Mouse (Mus musculus): Measurements from ENCODE around the gene Cars2. TPM values are rescaled to one million over a fixed set of nuclear protein-coding genes. Genes with fewer than 3 reads are reported as not detected.
A peak's percentile ranks its signal among the peaks of the same experiment; 100 is the strongest.
"Not testable (repeated sequence)": the region's sequence is repeated elsewhere in the genome, so short reads cannot be mapped to it uniquely, and the experiment has no call there.

Gene Cars2
- total RNA-seq, 2 experiments from 2014 or later = 22.3 to 24.8 TPM

DNA sequence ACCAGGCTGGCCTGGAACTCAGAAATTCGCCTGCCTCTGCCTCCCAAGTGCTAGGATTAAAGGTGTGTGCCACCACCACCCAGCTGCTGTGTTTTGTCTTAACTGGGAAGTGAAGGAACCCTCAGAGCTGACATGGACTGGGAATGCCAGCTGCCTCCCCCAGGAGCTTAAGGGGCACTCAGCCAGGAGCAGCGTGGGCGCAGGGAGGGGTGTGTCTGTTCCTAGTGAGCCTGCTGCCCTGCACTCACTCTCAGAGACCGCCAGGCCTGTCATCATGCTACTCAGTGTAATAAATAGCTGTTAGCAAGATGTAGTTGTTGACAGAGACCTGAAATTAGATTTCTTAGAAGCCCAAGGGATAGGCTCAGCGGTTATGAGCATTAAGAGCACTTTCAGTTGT, 39.6 kb downstream of the Cars2 start:
- no peak for DNase-seq

DNA sequence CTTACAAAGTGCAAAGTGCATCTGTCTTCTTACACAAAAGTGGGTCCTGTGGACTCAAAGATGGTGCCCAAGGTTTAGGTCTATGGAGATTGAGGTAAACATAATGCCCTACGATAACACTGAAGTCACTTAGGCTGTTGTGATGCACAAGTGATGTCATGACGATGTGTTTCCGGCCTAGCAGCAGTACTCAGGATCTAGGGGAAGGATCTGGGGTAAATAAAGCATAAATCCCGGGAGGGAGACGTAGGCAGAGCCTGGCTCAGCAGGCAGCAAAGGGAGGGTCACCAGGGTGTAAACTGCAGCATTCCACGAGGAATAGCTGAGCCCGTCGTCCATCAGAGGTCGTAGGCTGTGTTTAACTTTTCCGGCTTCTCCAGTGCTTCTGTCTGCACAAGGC, 41.7 kb downstream of the Cars2 start:
- DNase-seq = no peak

DNA sequence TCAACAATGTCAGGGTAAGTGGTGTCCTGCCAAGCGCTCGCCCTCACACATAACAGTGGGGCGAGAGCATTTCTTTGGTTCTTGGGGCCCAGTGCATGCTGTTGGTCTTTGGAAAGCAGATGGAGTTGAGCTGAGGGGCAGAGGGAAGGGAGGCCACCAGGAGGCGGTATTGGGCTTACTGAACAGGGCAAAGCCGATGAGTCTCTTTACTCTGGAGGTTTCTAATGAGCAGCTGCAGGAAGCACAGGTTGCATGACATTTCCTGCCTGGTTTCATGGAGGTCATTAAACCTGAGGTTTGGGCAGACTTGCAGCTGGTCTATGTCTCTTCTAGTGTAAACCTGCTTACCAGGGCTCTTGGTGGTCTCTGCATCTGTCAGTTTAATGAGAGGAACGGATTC, 43.8 kb downstream of the Cars2 start:
- DNase-seq = peak in 1 of 2 experiments; percentile 27

DNA sequence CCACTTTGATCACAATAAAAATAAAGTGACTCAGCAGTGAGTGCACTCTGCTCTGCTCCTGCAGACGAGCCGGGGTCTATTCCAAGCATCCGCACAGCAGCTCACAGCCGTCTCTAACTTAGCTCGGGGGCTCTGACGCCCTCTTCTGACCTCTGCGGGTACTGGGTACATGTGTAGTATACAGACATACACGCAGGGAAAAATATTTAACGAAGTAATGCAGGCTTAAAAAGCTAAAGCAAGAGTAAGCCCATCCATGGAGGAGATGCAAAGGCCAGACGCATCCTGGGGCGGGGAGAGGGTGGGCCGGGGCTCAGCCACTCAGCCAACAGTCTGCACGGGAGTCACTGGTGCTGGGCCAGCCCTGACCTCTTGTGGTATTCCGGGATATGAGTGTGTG, 44.5 kb downstream of the Cars2 start:
- no peak for DNase-seq

DNA sequence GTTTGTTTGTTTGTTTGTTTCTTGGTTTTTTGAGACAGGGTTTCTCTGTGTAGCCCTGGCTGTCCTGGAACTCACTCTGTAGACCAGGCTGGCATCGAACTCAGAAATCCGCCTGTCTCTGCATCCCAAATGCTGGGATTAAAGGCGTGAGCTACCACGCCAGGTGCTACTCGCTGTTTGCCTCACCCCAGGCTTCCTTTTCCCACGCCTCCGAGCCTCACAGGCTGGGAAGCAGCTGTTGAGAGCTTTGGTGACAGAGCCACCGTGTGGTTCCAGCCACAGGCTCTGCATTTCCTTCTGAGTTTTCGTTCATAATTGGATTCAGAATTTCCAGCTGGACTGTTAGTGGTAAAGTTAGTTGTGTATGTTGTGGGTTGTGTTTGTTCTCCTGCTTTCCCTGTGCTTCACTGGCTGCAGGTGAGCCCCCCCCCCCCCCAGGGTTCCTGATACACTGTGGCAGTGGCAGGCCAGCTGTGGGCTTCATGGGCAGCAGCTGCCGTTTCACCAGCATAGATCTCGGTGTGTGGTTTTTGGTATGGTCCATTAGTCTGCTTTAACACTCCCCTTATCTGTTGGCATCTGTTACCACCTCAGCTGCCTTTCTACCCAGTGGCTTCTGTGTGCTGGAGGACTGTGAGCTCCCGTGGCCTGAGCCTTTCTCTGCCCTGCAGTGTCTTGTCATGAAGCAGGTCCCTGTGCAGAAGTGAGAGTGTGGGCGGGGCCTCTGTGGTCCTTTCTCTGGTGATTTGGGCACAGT, 46.9 kb downstream of the Cars2 start:
- DNase-seq = no peak

DNA sequence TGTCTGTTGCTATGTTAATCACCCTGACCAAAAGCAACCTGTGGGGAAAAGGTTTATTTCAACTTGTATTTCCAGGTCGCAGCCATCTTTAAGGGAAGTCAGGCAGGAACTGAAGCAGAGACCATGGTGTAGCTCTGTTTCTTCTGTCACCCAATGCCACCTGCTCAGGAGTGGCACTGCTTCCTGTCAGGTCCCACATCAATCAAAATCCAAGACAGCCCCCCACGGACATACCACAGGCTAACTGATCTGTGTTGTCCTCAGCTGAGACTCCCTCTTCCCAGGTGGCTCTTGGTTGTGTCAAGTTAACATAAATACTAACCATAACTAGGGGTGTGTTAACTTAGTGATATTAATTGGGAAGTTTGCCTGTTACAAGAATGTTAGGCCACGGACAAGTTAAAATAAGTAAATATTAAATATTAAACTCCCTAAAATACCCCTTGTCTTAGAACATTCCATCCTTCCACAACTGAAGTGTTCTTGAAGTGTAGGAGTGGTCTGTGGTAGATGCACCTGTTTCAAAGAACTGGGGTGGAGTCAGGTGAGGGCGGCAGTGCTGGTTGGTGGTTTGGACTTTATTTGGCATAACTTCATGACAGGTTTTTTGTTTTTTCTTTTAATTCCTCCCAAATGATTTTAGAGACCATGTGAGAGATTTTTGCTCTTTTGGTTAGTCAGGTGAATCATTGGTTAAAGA, 51.6 kb downstream of the Cars2 start:
- DNase-seq = no peak

DNA sequence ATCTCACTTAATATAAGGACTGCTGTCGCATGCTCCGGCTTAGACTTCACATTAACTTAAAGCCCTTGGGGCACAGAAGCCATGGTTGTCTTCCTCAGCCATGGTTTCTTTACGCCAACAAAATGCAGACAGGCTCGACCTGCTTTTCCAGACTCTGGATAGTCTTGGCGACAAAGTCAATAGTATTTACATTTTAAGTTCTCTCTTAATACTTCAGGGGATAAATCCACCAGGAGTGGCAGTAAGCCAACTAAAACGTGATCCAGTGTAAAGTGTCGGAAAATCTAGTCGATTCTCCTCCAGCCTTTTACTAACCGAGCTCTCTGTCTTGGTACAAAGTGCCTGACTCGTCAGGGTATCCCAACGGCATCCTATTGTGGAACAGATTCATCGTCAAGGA, 52.3 kb downstream of the Cars2 start:
- DNase-seq = no peak

DNA sequence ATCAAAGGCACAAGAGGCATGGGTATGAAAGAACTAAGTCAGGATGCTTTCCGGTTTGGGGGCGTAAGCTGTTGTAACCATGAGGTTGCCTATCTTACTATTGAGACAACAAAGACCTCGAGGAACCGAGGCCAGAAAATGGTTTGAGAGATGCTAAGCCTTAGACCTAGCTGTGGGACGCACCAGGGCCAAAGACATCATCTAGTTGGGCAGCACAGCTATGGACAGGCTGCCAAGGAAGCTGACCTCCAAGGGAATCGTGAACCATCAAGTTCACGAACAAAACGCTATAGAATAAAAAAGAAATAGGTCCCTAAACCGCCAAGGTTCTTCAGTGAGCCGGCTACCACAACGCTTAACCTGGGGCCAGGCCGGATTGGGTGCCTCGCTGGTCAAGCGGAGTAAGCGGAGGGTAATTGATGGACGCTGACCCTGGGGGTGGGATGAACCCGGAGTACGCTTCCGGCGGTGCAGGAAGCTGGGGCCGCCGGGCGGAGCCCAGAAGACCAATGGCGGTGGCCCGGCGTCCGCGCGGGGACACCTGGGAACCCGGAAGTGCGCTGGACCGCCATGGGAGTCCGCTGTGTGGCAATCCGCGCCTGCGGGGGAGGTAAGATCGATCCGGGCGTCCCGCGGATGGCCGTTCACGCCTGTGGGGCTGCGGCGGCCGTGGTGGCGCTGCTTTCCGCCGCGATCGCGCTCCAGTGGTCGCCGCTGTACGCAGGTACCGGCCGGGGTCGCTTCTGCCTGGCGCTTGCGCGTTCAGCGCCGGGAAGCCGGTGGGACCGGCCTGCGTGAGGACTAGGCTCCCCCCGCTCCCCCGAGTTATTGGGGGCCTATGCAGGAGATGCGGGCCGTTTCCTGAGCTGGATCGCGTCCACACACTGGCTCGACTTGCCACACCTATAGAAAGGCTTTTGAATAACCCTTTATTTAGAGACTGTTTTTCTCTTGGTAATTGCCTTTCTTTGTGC, 53.3 kb downstream of the Cars2 start, which contains the start of gene Naxd:
Gene Naxd (plus strand): TSS at position 490 of the 974 bp plus-strand sequence.
- peak; percentile 88 to 89 for DNase-seq

DNA sequence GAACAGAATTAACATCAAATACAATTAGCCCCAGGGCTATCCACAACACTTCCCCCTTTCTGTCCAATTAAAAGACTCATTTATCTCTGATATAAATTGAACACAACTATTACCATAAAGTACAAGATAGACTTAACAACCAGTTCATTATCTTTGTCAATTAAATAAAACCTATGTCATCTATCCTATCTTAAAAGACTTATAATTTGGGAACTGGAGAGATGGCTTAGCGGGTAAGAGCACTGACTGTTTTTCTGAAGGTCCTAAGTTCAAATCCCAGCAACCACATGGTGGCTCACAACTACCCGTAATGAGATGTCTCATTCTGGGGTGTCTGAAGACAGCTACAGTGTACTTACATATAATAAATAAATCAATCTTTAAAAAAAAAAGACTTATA, 58.2 kb downstream of the Cars2 start:
- DNase-seq = not testable (repeated sequence)

DNA sequence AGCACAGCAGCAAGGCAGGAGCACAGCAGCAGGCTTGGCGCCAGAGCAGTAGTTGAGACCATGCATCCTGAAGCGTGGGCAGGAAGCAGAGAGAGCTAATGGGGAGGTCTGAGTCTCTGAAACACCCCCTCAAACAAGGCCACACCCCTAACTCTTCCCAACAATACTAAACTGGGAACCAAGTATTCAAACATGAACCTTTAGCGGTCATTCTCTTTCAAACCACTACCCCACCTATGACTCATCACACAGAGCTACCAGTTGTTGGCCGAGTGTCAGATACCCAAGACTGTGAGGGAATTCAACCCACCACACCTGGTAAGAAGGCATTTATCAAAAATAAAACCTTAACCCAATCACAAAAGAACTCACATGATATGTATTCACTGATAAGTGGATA, 63.4 kb downstream of the Cars2 start:
- DNase-seq = no peak

DNA sequence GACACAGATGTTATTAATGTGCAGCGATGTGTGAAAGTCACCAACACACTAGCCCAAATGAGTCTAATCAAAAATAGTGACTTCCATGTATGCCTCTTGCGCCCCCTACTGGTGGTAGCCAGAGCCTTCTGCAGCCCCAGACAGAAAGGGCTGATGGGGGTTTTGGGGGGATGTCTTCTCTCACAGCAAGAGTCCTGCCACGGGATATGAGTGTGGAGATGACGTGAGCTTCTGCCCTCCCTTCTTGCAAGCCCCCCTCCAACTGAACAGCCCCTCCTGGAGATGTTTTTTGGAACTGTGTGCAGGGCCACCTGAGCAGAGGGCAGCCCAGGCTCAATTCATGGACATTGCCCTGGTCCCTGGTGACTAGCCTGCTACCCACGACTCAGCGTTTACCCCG, 64.4 kb downstream of the Cars2 start:
- DNase-seq = peak; percentile 37 to 62

DNA sequence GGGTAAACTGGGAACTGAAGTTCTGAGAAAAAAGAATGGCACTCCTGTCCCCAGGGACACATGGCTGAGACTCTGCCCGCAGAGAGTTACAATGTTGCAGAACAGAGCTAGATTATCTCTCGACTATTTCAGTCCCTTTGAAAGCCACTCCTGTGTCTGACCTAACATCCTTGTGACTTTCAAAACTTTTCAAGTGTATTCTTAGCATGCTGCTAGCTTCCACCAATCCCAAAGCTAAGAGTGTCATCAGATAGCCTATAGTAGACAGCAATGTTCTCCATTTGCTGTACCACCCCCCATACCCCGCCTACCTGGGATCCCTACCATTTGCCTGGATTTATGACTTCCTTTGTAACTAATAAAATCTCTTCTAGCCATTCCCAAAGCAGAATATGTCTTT, 68.0 kb downstream of the Cars2 start:
- no peak for DNase-seq

DNA sequence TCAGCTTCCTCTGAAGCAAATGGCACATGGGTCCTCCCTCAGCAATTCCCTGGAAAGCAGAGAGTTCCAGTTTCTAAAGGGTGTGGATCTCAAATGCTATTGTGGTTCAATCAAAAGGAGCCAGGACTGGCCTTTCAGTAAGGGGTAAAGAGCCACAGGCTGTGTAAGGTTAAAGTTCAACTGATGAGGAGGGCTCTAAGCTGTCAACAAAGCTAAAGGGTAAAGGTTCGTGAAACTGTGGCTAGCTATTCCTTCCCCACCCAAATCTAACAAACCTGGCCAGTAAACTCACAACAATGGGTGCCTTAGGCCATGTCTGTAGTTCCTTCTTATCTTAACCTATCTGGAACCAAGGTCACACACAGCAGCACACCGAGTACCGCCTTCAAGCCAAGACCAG, 68.7 kb downstream of the Cars2 start:
- DNase-seq = no peak

DNA sequence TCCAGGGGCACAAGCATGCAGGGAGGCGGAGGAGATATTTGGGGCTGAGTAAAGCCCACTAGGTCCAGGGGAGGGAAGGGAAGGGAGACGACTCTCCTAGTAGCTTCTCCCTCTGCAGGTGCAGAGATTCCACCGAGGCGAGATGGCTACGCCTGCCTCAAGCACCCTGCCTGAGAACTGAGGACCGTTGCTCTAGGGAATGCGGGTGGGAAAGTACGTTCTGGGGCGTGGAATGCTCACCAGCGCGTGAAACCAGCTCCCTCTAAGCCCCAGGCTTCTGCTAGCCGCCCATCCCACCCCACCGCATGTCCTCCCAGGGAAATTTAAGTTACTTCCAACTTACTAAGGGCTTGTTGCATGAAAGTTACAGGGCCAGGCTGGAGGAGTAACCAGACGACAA, 71.0 kb downstream of the Cars2 start:
- no peak for DNase-seq

DNA sequence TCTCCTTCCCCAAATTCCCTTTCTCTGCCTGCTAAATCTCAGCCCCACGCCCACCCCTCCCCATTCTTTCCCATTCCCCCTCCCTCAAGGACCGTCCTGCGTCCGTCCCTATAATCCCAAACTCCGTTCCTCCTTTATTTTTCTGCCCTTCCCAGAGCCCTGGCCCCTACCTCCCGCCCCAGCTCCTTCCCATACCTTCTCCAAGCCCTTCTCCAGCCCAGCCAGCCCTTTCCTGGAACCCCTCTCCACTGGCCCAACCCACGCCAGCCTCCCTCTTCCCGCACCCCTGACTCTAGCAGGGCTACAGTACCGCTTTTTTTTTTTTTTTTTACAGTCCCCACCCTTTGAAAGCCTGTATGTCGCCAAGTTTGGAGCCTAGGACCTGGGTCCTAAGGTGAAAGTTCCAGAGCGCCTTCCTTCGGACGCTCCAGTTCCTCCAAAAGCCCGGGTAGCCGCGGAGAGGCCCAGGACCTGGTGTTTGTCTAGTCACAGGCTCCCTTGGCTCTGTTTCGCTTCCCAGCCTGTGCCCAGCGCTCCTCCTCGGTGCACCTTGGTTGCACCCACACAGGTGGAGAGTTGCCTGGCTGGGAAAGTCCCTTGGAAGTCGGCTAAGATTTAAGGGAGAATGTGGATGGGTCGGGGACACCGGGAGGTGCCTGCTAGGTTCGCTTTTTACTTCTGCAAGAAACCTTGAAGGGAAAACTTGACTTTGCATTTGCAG, 71.6 kb downstream of the Cars2 start:
- DNase-seq = no peak

DNA sequence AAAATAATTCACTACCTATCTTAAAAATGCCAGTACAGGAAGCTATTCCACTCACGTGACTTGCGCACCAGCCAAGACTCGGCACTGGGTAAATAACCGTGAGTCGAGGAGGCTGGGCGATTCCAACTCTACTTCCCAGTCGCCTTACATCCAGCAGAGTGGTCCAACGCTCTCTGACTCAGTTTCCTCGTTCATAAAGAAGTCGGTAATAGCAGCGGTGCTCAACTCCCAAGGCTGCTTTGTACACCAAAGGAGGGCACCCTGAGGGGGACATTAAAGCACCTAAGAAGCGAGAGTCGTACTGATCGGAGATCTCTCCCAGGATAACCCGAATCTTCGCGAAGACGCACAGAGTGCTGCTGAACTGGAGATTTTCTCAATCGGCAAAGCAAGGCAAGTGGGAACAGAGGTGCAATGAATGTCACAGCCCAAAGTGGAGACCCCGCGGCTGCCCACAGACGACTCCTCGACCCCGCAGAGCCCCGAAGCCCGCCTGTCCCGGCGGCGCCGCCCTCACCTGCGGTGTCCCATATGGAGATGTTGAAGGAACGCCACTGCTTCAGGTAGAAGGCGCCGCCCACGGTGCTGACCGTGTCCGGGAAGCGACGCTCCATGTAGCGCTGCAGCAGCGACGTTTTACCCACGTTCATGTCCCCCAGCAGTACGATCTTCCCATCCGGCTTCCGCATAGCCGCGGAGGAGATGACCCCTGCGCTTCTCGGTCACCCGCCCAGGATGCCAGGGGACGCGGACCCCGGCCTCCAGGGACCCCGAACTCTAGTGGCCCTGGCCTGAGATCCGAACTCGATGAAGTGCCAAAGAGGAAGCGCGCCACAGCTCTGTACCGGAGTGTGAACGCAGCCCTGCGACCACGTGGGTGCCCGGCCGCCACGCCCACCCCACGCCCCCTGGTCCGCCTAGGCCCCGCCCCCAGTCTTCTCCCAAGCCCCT, 72.5 kb downstream of the Cars2 start, which contains the start of gene Rab20:
Gene Rab20 (minus strand): TSS at position 900 of the 951 bp plus-strand sequence.
- DNase-seq = peak in 1 of 2 experiments; percentile 12

DNA sequence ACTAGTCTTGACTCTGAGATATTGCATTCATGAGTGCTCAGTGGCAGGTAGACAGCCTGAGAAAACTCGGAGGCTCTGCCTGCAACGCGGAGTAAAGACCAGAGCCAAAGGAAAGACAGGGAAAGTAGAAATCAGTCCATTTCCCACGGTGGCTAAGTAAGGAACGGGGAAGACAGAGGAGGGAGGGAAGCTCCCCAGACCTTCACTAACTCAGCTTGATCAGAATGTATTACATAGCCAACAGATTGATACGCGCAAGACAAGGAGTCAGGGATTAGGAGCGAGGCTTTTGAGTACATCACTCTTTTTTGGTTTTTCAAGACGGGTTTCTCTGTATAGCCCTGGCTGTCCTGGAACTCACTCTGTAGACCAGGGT, 73.4 kb downstream of the Cars2 start:
- no peak for DNase-seq

DNA sequence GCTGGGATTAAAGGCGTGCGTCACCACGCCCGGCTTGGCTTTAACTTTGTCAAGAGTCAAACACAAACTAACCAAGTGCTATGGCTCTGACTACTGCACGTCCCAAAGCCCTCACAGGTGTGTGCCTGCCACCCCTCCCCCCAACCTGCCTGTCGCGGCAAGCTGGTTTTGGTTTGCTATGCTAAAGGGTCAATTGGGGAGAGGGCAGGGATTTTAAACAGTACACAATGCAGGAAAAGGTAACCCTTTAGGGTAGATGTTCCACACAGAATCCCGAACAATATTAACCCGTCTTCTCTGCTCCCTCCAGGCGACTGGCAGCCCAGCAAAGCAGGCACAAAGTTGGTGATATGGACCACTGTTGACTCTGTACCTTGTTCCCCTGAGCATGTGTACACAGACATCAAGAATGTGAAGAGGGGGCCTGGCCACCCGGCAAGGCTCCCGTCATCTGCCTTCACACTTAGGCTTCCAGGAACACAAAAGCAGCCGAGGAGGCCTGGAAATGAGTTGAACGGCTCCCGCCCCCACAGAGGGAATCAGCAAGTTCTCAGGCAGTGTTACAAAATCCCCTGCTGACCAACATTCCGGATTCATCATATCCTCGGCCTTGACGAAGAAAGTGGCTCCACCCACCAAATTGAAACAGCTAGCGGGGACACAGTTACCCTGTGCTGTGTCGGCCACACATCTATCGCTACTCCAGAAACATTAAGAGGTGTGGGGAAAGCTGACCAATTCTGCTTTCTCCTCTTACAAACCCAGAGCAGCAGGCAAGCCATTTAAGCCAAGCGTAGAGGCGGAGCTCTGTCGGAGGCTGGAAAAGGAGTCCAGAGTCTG, 74.0 kb downstream of the Cars2 start:
- no peak for DNase-seq

DNA sequence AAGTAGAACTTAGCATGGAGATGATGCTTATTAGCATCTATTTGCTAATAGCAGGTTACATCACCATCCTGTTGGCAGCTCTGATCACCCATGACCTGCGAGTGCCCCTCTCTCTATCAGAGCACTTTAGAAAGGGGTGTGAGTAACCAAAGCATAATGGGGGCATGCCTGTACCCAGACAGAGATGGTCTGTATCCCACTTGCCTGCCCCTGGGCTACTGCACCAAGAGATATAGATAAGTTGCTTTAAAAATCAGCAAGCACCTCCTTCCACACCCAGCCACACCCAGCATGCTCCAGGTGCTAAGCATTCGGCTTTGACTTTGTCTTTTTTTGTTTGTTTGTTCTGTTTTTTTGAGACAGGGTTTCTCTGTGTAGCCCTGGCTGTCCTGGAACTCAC, 74.7 kb downstream of the Cars2 start:
- no peak for DNase-seq

DNA sequence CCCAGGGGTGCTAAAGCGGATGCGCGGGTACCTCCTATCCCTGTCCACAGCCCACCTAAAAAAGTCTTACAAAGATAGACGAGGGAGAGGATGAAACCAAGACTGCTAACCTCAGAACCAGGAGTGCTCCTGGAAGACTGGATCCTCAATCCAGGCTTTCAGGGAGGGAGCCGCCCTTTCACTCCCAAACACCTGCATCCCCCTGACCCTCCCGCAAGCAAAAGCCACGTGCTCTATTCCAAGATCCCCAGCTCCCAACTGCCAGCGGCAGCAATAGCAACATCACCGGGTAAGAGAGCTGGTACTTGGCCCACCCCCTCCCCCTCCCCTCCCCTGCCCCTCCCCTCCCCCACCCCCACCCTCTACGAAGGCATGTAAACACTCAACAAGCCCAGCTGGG, 75.2 kb downstream of the Cars2 start:
- no peak for DNase-seq
